Mouse (Mus musculus) cerebellum, adult 2 months (tissue): ENCODE results near the gene Stpg3. TPM values are rescaled to one million over a fixed set of nuclear protein-coding genes. Genes with fewer than 3 reads are reported as not detected.

Experiments used
- DNase-seq, 2 experiments: peaks; one replicate each; pipeline ENCODE4 v3.0.0; 2021
- H3K27ac ChIP-seq: fragments of 200-500 bp; 2 replicates; pipeline ENCODE4 v1.5.1; 2012; ENCODE audit warnings: low read length, control low read depth, inconsistent platforms; ENCODE audit not compliant: insufficient read depth
- H3K27me3 ChIP-seq: fragments of 200-500 bp; 2 replicates; pipeline ENCODE4 v1.6.1; 2012; ENCODE audit warnings: inconsistent platforms, mild to moderate bottlenecking, low read length, moderate library complexity; ENCODE audit not compliant: control insufficient read depth, insufficient read depth
- H3K4me1 ChIP-seq: fragments of 200-500 bp; 2 replicates; pipeline ENCODE4 v1.6.1; 2011; ENCODE audit warnings: low read length; ENCODE audit not compliant: control insufficient read depth, insufficient read depth
- H3K4me3 ChIP-seq: fragments of 200-500 bp; replicated peaks from 2 replicates; pipeline ENCODE3; 2011; ENCODE audit warnings: mild to moderate bottlenecking, low read depth, low read length, control low read depth; ENCODE audit not compliant: insufficient read depth
- CTCF ChIP-seq: fragments of 200-500 bp; IDR thresholded peaks from 2 replicates; pipeline ENCODE4 v1.5.1; 2011; ENCODE audit warnings: low read depth, mild to moderate bottlenecking, control low read depth, low read length, moderate library complexity, borderline replicate concordance; ENCODE audit not compliant: insufficient read depth
- POLR2A ChIP-seq: fragments of 200-500 bp; IDR thresholded peaks from 2 replicates; pipeline ENCODE4 v1.6.1; 2011; ENCODE audit warnings: low read length, control low read depth, borderline replicate concordance; ENCODE audit not compliant: insufficient read depth
- WGBS: fragments of 180-500 bp; shearing (Covaris S2); methylation state at CpG from one replicate; pipeline ENCODE4 v1.1.7; 2018; 5-methylcytosine and 5-hydroxymethylcytosine counted together
- polyA plus RNA-seq: library from polyadenylated mRNA; depleted of rRNA; stranded (reverse); fragments of >200 nt; gene quantifications from 2 replicates; pipeline ENCODE4 v1.2.3, GENCODE M21; 2012

Gene Stpg3
- polyA plus RNA-seq, 1 experiment = not detected

DNA sequence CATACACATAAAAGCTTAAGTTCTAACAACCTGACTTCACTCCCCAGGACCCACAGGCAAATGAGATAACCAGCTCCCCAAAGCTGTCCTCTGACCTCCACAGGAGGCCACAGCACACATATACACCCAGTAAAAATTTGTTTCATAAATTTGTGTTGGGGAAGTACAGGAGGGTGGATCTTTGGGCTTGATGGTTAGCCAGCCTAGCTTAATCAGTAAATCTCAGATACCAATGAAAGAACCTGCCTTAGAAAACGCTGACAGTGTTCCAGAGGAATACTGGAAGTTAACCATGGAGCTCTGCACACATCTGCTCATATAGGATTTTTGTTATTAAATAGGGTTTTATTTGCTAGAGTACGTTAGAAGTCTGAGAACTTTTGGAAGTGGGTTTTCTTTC lies 3.2 kb upstream of the Stpg3 start:
- Histone ChIP-seq H3K4me1 (no peaks in the 10 kb centered on the region), H3K4me3 (no peak overlapping the region), H3K27ac (no peak overlapping the region), H3K27me3 (no peaks in the 10 kb centered on the region)
- 62% methylated on average over 2 of the region's 2 CpGs for WGBS
- DNase-seq = no peak
- TF ChIP-seq POLR2A (no peak), CTCF (no peak)

DNA sequence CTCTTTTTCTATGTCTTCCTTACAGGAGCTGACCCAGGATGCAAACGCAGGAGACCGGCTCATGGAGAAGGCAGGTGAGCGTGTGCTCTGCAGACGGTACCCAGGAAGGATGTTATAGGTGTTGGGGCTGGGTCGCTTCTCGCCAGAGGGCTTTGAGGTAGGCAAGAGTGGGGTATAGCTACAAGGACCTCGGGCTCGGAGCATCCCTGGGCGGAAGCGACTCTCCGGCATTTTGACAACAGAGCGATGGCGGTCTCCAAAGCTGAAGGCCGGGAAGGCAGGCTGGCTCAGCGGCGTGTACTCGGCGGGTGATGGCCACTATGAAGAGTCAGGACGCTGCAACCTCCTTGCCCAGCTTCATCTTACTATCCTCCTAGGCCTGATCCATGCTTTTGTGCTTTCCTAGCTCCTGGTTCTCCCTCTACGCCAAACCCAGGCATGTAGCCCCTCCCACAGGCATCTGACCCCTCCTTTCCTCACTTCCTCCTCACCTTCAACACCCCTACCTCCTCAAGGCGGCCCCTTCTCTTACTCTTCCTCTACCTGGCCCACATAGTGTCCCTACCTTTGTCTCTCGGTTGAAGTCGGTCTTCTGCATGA lies 1.1 kb downstream of the Stpg3 start:
- H3K27me3 ChIP-seq = no peaks in the 10 kb centered on the region
- H3K27ac ChIP-seq = no peak overlapping the region
- TF ChIP-seq CTCF (no peak), POLR2A (no peak)
- WGBS = 70% methylated on average over 23 of the region's 23 CpGs
- no peak for DNase-seq
- H3K4me1 ChIP-seq = 0 out of 2 replicates have a peak, but pooled peaks cover 6% of the 10 kb centered on the region
- no peak overlapping the region for H3K4me3 ChIP-seq

DNA sequence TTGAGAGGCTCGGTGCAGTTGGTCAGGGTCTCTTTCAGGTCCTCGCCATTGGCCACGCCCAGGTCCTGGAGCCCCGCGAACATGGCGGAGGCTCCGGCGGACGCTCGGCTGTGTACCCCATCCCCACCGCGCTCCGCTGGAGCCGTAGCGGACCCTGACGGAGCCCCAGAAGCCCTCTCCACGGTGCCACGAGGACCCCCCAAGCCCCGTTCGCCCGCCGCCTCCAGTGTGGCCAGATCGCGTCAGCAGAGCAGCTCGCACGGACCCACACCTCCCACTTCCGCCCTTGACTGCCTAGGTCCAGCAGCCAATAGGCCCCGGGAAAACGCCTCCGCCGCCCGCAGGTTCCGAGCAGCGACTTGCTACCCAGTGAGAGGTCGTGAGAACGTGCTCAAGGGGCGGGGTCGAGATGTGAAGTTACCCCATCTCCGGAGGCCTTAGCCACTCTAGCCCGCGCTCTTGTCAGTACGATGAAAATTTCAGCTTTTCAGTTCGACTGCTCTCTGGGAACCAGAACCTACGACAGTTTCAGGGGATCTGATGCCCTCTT lies 3.2 kb downstream of the Stpg3 start, which contains the start of gene Nelfb:
Gene Nelfb, minus strand, starts transcription at position 369 of the 550 bp plus-strand sequence.
- peak; percentile 86 to 93 for DNase-seq
- Histone ChIP-seq H3K4me3 (peak within 1 kb of the TSS; percentile 90), H3K27me3 (no peaks in the 10 kb centered on the region), H3K27ac (peak within 1 kb of the TSS; percentile 80), H3K4me1 (peaks cover 6% of the 10 kb centered on the region; the same call in 1 of the 2 replicates)
- TF ChIP-seq CTCF = no peak
- peak; percentile 78 for TF ChIP-seq POLR2A
- WGBS = under 1% methylated on average over 44 of the region's 44 CpGs

DNA sequence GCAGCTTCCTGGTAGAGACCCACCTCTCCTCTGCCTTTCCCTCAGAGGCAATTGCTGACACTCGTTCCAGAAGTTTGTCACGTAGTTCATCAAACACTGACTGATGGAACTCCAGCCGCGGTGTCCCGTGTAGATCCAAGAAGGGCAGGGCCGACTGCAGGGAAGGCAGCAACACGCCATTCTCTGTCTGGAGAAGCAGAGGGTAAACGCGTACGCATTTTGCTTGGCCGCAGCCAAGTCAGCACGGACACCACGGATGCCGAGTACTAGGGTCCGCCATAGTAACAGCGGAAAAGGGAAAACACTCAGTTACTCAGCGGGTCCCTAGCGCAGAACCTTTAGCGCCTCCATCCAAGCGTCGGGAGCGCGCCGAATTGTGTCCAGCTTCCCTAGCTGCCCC lies 3.8 kb downstream of the Stpg3 start:
- Histone ChIP-seq H3K27me3 (no peaks in the 10 kb centered on the region), H3K4me1 (peaks cover 6% of the 10 kb centered on the region; the same call in 1 of the 2 replicates), H3K4me3 (peak overlapping the region; percentile 90), H3K27ac (peak overlapping the region; percentile 80; the same call in 1 of the 2 replicates)
- TF ChIP-seq CTCF (no peak), POLR2A (no peak)
- WGBS = under 1% methylated on average over 24 of the region's 24 CpGs
- no peak for DNase-seq

DNA sequence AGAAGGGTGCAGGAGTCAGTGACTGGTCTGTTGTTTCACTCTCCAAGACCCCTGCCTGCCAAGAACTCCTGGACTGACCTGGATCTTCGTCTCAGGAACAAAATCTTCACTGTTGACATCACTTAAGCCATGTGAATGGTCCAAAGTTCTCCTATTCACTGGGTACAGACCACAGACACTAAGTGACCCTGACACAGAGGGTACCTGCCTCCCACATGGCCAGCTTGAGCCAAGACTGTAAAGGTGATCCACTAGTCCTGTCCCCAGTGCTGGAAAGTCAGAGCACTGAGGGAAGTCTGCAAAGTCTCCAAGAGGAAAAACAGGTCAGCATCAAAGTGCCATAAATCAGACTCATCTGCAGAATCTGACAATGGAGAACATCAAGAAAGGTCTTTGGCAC lies 6.8 kb downstream of the Stpg3 start:
- DNase-seq = no peak
- H3K4me1 ChIP-seq = peaks cover 6% of the 10 kb centered on the region; the same call in 1 of the 2 replicates
- H3K27me3 ChIP-seq = no peaks in the 10 kb centered on the region
- 67% methylated on average over 1 of the region's 1 CpGs for WGBS
- TF ChIP-seq POLR2A = no peak
- no peak for TF ChIP-seq CTCF
- H3K4me3 ChIP-seq = no peak overlapping the region
- no peak overlapping the region for H3K27ac ChIP-seq

DNA sequence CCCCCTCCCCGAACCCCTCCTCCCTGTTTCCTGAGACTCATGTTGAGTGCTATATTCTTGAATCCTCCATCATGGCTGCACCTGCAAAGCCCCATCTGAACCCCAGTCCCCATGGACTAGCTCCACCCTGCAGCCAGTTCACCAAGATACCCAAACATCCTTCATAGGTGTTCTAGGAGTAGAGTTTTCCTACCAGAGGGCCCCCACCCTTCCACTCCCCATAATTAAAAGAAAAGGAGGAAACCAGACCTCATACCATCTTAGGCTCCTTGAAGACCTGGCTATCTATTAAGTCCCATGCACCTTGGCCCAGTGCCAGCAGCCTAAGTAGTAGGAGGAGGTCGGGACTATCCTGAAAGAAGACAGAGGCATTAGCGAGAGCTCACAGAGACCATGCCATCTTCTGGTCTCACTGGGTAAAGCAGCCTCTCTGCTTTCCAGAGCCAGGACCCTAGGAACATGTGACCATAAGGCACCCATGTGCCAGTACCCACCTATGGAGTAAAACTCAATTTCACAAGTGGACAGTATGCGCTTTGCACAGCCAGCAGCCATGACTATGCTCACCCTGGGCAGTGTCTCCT lies 10.7 kb downstream of the Stpg3 start:
- TF ChIP-seq POLR2A (no peak), CTCF (no peak)
- 52% methylated on average over 4 of the region's 4 CpGs for WGBS
- Histone ChIP-seq H3K27me3 (no peaks in the 10 kb centered on the region), H3K4me1 (no peaks in the 10 kb centered on the region; the same call in 1 of the 2 replicates), H3K4me3 (no peak overlapping the region), H3K27ac (no peak overlapping the region)
- no peak for DNase-seq

DNA sequence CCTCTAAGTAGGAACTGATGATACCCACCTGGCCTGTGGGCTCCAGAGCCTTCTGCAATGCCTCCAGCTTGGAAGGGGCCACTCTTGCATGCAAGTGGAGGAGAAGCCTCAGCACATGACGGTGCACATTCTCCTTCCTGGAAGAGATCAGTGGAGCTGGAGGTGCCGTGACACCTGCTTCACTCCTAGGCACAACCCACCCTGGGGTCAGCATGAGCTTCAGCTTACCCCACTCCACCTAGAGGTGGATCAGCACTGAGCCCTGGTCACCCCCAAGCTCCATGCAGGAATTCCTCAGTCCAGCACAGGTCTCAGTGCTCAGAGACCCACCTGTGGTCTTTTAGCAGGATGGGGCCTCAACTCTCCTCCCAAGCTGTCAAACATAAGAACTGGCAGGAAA lies 13.8 kb downstream of the Stpg3 start:
- TF ChIP-seq POLR2A (no peak), CTCF (no peak)

DNA sequence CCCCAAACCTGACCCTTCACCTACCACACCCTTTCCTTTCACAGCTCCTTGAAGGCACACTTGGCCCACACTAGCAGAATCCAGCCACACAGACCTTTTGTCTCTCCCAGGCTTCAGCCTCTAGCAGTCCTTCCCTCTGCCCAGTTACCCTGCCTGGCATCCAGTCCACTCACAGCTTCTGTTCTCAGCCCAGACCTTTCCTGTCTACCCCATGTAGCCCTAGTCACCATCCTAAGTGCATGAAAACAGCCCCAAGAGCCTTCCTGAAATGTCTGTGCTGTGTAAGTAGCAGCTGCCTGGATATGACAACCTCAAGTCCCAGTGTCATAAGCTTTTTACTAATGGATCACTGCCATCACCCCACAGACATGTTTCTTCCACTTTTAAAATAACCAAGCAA lies 16.5 kb downstream of the Stpg3 start:
- no peak for DNase-seq
- TF ChIP-seq CTCF = no peak
- no peak for TF ChIP-seq POLR2A
- H3K4me3 ChIP-seq = no peak overlapping the region
- peaks cover 3% of the 10 kb centered on the region; the same call in 1 of the 2 replicates for H3K4me1 ChIP-seq
- no peak overlapping the region for H3K27ac ChIP-seq
- H3K27me3 ChIP-seq = no peaks in the 10 kb centered on the region

More for the DNA sequence above, 13.8 kb downstream of the Stpg3 start:
- no peak overlapping the region for H3K27ac ChIP-seq
- H3K27me3 ChIP-seq = no peaks in the 10 kb centered on the region
- no peaks in the 10 kb centered on the region for H3K4me1 ChIP-seq
- WGBS = 93% methylated on average over 2 of the region's 2 CpGs
- no peak for DNase-seq
- H3K4me3 ChIP-seq = no peak overlapping the region
